Mouse (Mus musculus) ovary, adult 18-20 months (tissue): ENCODE measurements at regions not wholly inside any gene's neighbourhood (a gene's known extent, or its start where the extent isn't known, plus 50 kb on each side); places are given as distances from the start of the nearest gene placed in this dataset.

ENCODE experiments used
- DNase-seq: peaks from one replicate; pipeline ENCODE4 v3.0.0; 2022; ENCODE audit warnings: low spot score, mixed read lengths

DNA sequence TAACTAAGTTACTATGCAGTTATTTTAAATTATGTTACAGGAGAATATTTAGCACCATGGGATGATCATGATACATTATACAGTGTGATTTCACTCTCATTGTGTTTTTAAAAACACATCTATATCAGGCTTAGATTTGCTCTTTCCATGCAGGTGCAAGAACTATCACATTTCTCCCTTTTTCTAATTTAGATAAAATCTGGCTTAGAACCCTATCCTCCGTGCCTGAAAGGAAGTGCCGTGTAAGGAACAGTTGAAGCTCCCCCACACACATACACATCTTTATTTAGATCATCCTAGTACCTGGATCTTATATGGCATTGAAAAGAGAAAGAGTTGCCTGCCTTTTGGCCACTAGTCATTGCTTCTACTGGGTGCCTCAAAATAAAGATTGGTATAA lies 925.0 kb upstream of the Gm7489 start:
- DNase-seq: no peak

DNA sequence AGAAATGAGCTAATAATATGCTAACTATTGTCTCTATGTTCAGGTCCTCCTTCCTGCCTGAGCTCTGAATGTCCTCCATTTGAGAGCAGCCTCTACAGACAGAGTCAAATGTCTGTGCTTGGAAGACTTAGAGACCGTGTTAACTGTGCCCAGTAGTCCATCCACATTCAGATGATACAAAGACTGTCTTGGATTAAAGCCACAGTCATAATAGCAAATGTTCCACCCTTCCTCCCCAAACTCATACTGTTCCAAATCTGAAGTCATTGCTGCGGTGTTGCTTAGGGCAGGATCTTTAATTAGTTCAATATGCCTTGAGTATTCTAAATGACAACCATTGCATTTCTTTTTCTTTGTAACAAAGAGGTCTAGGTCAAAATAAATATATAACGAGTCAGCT lies 923.2 kb upstream of the Gm7489 start:
- DNase-seq: no peak

DNA sequence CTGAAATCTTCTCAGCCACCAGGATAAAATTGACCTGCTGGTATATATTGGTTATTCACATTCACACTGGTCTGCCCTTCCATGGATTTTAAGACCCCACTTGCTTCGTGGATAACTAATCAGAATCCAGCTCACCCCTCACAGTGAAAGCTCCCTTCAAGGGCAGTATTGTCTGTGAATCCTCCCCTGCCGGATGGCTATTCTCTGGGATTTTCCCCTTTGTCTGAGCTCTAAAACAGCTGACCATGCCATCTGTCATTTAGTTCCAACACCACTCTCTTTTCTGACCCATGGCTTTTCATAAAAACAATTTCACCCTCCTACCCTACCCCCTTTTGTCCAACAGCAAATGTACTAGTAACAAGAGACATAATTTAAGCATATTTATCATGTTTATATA lies 920.8 kb upstream of the Gm7489 start:
- no peak for DNase-seq

DNA sequence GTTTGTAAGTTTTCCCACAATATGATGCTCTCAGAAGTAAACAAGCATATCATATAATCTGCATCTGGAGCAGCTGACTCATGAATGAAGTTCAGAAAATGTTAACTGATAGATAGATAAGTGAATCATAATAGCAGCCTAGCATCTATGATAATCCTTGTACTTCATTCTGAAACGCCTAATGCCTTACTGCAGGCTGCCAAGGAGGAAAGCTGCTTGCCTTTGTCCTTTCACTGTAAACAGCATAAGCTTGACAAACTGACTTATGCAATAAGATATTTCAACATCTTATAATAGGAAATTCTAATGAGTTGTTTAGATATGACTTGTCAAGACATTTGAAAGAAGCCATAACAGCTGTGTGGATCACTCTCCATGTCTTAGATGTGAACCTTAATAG lies 920.3 kb upstream of the Gm7489 start:
- DNase-seq: no peak

- DNase-seq: peak; percentile 4
Observed at GRCm38 (mm10) chr15:52967801-52968235, 916.9 kb upstream of the Gm7489 start.

- no peak for DNase-seq
Observed at GRCm38 (mm10) chr15:52982821-52983220, 901.9 kb upstream of the Gm7489 start.

GRCm38 (mm10) chr15:52990580-52990979 lies 894.1 kb upstream of the Gm7489 start:
- DNase-seq: no peak

DNA sequence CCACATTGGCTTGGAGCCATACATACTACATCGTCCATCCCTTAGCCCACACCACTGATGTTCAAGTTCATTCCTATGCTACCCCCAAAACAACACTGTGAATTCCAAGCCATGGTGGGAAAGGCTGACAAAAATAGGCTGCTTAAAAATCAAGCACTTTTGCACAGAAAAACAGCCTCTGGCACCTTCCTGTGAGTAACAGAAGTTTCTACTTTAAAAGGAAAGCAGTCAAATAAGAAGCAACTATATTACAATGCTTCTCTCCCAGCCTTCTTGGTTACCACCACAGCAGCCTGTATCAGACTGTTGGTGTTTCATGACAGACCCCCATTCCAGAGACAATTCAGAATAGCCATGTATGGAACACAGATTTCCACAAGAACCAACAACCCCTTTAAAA lies 890.4 kb upstream of the Gm7489 start:
- no peak for DNase-seq

DNA sequence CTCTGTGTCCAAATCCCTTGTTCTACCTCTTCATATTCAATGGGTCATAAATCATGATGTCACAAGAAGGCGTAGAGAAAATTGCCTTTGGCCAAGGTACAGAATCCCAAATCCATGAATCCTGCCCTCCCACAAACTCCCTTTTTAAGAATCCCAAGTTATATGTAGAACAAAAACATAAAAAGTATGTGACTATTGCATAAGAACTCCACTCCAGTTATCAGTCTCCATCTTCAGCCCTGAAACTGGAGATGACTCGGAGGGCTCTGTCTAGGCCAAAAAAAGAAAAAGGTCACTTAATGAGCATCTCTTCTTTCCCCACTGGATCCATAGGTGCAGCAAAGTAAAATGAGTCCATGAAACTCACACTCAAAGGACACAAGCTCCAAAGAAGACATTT lies 885.5 kb upstream of the Gm7489 start:
- no peak for DNase-seq

DNA sequence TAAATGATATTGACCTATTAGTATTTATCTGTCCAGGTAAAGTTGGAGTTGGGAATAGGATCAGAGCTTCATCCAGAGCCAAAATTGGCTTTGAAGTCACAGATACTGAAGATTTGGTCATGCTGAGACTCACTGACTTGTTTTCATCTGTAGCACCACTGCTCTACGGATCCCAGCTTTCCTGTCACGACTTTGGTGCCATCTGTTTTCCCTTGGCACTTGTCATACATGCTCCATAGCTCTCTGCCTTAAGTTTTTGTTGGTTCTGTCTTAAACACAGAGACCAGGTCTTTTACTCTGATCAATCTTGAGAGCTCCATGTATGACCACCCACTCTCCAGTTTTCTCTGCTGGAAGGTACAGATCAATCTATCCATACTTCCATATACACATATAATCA lies 884.9 kb upstream of the Gm7489 start:
- DNase-seq: no peak

DNA sequence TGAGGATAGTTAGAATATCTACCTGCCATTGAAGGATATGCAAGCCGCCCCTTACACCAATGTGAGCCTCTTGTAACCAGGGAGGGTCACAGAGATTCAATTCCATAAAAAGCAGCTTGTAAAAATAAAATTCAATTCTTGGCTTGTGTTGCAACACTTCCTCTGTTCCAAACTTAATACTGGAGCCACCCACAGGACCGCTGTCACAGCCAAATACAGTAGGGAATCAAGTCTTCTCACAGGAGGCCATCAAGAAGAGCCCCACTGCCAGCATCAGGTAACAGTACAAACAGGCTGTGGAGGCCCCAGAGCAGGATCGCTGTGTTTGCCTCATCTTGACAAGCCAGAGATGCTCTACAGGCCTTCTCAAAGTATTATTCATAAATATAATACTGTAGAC lies 883.3 kb upstream of the Gm7489 start:
- DNase-seq: no peak

GRCm38 (mm10) chr15:53001964-53002363 lies 882.7 kb upstream of the Gm7489 start:
- DNase-seq: no peak

GRCm38 (mm10) chr15:53004078-53004477 lies 880.6 kb upstream of the Gm7489 start:
- DNase-seq: no peak

GRCm38 (mm10) chr15:53006844-53007243 lies 877.9 kb upstream of the Gm7489 start:
- no peak for DNase-seq

DNA sequence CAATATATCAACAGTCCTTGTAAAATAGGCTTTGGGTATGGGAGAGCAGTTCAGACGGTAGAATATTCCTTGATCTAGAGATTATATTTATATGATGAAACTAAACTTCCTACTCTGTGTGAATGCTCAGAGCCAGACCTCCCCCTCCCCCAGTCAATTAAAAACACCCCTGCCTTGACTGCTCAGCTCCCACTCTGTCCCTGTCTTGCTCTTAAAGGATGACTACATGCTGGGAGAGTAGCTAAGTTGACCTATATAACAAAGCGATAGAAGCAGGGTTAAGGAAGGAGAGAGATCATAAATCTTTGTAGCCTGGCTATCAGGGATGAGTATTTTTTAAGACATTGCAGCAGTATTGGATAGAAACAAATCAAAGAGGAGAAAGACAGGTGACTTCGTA lies 875.4 kb upstream of the Gm7489 start:
- DNase-seq: no peak
